Mouse (Mus musculus) induced T-regulatory cell, adult 2 months (primary cell): ENCODE data around the gene Tspan3.
A peak's percentile ranks its signal among the peaks of the same experiment; 100 is the strongest.

Experiments used
- DNase-seq: peaks from one replicate; pipeline ENCODE4 v3.0.0-alpha.2; 2012; ENCODE audit warnings: low read depth

Tspan3 gene

DNA sequence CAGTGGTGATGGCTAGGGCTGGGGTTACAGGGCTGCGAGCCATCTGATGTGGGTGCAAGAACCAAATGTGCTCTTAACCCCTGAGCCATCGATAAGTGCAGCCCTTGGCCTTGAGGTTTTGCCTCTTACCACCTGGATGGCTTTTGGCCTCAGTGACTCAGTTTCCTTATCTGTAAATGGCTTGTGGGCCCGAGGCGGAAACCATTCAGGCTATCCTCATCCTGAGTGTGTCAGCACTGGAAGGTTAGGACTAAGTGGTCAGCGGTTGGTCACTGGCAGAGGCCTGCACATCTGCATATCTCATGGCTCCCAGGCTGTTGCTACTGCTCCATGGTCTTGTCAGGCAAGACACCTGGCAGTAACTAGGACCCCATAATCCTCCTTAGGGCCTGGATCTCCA lies 47.2 kb downstream of the Tspan3 start:
- DNase-seq: no peak

DNA sequence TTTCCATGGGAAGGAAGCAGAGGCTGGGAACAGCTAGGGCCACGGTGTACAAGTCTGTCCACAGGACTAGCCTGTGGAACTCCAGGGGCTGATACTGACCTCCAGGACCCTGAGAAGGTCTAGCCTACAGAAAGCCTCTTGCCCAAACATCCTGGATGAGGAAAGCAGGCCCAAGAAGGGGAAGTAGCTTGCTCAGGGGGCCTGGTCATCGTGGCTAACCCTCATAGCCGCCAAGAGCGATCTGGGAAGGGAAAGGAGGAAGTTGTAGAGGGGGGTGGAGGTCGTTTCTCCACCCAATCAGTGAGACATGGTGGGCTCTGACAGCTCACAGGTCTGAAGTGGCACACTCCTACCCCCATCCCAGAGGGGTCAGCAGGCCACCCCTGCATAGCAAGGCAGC lies 57.1 kb downstream of the Tspan3 start:
- no peak for DNase-seq

DNA sequence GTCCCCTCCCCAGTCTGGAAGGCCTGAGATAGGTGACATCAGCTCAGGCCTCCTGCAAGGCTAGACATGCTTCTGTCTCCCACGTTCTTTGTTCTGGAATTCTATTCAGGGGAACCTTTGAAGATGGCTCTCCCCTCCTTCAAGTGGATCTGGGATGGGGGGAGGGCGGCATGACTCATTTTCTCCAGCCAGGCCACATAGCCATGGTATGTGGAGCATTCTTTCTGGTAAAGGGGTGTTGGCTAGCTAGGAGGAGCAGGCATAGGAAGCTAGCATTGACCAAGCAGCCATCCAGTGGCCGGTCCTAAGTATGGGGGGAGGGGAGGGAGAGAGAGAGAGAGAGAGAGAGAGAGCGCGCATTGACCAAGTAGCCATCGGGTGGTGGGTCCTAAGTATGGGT lies 57.8 kb downstream of the Tspan3 start:
- DNase-seq: no peak

DNA sequence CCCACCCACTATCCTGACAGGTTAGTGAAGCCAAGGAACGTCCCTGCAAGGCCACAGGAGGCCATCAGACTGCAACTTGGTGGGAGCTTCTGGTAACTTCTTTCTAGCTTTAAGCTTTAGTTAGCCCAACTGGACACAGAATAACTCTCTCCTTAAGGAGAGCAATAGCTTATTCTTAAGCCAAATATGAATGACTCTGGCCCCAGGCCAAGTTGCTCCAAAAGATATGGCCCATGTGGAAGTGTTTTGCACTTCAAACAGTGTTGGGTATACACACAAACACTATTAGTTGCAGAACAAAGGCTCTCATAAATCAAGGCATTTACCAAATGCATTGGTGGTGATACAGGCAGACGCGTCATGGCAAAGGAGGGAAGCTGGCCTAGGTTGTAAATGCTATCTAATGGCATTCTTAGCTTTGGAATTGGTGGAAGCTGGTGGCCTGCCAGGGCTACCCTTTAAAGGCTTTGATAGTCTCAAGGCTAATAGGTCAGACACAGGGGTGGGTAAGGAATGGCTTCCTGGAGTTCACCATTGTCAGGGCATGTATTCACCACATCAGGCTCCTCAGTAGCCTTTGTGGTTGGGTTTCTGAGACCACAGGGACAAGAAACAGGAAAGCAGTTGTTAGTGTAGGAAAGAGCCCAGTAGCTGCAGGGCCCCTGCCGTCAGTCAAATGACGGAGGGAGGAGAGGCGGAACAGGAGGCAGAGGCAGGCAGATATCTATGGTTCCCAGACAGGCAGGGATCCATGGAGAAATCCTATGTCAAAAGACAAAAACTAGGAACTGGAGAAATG lies 58.8 kb downstream of the Tspan3 start:
- DNase-seq: no peak

DNA sequence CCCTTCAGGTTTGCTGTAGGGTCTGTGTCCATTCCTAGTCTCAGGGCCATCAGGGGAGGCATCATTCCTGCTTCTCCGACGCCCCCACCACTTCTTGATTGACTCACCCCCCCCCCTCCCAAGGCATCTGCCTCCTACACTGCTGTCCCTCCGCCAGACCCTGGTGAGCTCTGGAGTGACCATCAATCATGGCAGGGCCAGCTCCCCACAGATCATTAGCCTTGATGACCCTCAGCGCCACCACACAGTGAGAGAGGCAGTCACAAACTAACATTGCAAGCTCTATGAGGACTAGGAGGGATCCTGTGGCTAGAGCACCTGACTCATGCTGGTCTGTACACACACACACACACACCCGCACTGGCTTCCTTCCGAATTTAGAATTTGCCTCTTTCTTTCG lies 60.4 kb downstream of the Tspan3 start:
- DNase-seq: no peak

DNA sequence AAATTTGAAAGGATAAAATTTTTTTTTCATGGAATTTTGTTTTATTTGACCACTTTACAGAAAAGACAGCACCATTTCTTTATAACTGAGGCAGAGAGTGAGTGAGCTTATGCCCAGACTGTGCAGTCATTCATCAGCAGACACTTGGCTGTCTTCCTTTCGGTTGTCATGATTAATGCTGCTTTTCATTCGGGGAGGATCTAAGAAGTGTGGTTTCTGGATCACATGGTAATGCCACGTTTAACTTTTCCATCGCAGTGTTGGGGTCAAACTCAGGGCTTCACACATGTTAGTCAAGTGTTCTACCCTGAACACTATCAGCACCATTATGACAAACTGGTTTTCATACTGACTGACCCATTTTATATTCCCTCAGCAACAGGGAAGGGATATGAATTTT lies 64.3 kb downstream of the Tspan3 start:
- peak; percentile 57 for DNase-seq

DNA sequence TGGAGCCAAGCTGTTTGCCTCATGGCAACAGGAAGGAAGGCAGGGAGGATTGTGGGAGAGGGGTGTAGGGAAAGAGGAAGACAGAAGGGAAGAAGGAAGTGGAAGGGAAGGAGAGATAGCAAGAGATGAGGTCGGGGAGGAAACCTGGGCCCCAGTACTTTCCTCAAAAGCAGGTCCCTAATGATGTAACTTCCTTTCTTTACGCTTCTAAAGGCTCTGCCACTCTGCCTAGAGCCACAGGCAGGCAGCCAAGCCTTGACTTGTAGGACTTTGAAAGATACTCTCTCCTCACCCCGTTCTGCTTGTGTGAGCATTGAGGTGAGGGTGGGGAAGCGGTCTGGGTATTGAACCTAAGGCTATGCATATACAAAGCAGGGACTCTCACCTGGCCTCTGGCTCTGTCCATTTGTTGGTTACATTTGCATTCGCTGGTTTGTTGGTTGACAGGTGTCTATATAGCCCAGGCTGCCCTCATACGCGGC lies 65.2 kb downstream of the Tspan3 start:
- DNase-seq: peak; percentile 46

DNA sequence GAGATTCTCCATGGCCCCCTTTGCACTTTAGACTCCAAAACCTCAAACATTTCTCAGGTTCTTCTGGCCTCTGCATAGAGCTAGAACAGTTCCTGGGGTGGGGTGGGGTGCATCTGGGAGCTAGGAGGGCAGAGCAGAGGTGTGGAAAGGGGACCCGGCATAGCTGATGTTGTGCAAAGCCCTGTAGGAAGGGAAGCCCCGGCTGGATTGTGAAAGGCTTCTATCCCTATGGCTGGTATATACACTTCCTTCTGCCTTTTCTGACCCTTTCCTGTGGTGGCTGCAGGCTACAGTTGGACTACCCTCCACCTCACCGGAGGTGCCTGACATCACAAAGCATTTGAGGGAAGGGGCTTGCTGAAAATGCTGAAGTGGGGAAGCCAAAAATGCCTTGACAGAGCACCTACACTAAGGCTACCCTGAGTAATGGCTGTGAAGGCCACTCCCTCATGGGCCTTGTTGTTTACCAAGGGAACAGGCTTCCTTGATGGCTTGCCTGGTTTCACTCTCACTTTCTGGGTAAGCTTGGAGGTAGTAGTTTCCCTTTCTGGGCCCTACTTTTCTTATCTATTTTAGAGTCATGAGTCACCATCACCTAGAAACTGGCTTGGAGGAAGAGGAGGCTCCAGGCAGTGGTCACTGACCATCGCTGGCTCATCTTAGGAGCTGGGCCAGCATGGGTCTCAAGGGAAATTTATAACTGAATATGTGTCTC lies 67.5 kb downstream of the Tspan3 start:
- DNase-seq: peak; percentile 42

DNA sequence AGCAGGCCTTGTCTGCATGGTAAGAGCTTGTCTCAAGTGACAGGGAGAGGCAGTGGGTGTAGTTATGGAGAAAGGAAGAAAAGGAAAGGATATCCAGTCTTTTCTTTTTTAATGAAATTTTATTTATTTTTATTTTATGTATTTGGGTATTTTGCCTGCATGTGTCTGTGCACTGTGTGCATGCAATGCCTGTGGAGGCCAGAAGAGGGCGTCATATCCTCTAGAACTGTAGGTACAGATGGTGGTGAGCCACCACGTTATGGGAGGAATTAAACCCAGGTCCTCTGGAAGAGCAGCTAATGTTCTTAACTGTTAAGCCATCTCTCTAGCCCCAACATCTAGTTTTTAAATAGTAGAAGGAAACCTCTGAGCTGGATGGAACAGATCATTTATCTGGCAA lies 73.2 kb downstream of the Tspan3 start:
- peak; percentile 68 for DNase-seq

DNA sequence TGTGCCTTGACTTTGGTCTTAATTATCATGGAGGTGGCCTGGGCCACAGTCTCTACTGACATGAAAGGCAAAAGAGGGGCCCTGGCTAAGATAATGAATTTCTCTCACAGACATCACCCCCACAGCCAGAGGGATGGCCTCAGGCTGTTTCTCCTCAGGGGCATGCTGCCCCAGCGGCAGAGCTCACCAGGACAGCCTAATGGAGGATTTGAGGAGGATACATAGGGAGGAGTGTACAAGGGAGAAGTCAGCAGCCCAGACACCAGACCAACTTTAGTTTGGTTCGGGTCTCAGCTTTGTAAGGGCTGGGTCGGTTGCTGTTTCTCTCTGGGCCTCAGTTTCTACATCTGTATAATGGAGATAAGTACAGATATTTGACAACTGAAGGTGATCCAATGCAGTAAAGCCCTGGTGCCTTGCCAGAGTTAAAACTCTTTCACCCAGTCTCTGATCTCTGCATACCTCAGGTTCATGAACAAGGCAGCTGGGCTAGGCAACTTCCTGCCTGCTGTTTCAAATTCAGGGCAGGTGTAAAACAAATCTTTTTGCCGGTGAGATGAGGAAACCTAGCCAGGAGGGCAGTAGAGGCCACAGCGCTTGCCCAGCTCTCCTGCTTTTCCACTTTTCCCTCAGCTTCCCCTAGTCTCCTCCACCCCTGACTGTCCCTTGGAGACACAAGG lies 74.6 kb downstream of the Tspan3 start:
- DNase-seq: peak; percentile 62

DNA sequence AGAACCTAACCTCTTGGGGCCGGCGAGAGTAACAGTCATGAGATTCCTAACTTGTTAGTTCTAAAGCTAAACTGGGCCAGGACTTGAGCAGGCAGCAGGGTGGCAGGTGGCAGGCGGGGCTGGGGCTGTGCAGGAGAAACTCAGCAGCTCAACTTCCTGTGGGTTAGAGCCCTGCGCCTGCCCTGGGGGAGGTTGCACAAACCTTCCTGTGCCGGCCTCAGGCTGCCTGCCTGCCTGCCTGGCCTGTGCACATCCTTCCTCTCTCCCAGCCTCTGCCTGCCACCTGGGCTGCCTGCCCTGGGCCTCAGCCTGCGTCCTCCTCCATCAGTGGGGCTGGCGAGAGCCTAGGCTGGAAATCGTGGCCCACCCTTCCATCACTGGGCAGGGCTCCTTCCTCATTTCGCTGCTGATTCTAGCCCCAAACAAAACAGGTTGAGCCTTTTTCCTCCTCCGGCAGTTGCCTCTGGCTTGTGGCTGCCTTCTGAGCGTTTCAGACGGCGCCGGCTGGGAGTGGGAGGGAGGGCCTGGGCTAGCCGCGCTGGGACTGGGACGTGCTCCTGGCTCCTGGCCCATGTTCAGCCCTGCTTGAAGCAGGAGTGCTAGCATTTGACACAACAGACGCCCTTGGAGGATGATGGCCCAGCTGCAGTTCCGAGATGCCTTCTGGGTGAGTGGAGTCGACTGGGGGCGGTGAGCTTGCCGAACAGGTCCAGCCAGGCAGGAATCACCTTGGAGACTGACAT lies 75.3 kb downstream of the Tspan3 start, which contains the start of gene Pstpip1:
TSS of gene Pstpip1 (plus strand) at position 185 of the 743 bp plus-strand sequence.
- DNase-seq: peak; percentile 86

DNA sequence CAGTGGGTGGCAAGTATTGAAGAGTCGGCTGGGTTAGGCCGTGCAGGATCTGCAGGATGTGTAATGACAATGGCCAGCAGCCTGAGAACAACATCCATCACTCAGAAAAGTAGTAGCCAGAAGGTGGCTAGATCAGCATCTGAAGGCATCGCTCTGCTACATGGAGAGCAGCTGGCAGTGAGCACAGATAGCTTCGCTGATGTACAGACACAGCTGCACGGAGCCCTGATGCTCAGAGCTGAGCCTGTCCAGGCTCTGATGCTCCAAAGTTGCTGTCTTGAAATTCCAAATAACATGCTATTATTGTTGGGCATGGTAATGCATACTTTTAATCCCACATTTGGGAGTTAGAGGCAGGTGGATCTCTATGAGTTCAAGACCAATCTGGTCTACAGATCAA lies 78.8 kb downstream of the Tspan3 start:
- no peak for DNase-seq
